Mouse (Mus musculus) liver, embryonic 14.5 days (tissue): ENCODE measurements around the gene Mecom.

Experiments used
- CTCF ChIP-seq: IDR thresholded peaks from 2 replicates; pipeline ENCODE4 v1.5.1; 2016; ENCODE audit warnings: antibody characterized with exemption, low read depth, control low read depth
- EP300 ChIP-seq: IDR thresholded peaks from 2 replicates; pipeline ENCODE4 v1.6.1; 2016; ENCODE audit warnings: antibody characterized with exemption, low read depth

GRCm38 (mm10) chr3:30059615-30060014, 488.2 kb downstream of the Mecom start:
- no peak for TF ChIP-seq CTCF
- no peak for TF ChIP-seq EP300
